Mouse (Mus musculus) frontal cortex, postnatal 25 days (tissue): ENCODE data around the gene Gfod2.

Source experiments
- DNase-seq, 2 experiments: peaks; one replicate each; pipeline ENCODE4 v3.0.0; 2022; ENCODE audit warnings: low spot score in 2 of 2

The Gfod2 gene

GRCm38 (mm10) chr8:105702731-105703415, 55.6 kb downstream of the Gfod2 start:
- DNase-seq = no peak

DNA sequence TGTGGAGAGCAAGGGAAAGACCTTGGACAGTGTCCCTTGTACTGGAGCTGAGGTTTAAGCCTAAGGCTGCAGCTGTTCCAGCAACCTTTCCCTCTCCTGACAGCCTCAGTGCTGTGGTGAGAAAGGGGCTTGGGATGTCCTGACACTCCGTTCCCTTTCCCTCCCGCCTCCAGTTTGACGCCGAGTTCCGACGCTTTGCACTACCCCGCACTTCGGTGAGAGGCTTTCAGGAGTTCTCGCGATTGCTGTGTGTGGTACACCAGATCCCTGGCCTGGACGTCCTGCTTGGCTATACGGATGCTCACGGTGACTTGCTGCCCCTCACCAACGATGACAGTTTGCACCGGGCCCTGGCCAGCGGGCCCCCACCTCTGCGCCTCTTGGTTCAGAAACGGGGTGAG, 56.5 kb downstream of the Gfod2 start:
- no peak for DNase-seq

GRCm38 (mm10) chr8:105700966-105701824, 57.3 kb downstream of the Gfod2 start, which contains the start of the genes Acd and Pard6a:
Gene Acd, minus strand, starts transcription at chr8:105701102.
Gene Pard6a, plus strand, starts transcription at chr8:105701148.
- DNase-seq = peak; percentile 91

DNA sequence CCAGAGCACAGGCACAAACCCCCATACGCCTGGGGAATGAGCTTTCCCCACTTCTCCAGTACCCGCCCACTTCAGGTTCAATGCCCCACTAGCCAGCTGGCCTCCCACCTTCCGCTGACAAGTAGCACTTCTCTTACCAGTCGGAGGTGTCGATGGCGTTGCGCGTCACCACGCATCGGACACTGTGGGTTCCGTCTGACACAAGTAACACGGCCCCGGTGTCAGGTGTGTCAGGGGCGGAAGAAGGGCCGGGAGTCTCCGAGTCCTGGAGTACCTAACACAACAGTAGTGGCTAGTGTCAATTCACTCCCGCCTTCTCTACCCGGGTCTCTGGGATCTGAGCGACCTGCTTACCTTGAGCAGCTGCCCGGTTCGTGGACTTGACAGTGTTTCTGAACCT, 57.9 kb downstream of the Gfod2 start:
- DNase-seq = peak in 1 of 2 experiments; percentile 60

DNA sequence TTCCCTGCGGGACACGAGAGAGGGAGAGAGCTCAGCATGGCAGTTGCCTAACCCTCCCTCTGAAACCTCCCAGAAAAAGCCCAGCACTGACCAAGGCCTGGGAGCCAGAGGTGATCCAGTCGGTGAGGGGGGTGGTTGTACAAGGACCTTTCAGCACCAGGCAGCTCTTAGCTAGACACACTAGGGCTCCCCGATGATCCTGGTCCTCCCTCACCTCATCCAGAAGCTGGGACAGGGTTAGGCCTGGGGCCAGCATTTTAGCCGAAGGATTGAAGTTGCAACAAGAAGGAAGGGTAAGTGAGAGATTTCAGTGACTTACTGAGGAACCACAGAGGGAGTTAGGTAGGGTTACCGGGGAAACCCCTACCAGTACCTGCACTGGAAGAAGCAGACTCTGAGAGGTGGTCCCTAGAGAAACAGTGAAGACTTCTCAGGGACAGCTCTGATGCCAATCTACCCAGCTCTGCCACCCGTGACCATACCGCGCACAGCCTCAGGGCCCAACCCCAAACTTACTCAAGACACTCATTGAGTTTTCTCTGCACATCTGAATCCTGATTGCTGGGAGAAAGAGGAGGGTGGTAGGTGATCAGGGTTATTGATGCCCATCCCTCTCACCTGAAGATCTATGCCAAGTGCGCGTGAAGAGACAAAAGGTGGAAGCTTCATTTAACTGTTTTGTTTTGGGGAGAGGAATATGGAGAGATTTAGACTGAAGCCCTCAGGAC, 58.8 kb downstream of the Gfod2 start:
- no peak for DNase-seq

DNA sequence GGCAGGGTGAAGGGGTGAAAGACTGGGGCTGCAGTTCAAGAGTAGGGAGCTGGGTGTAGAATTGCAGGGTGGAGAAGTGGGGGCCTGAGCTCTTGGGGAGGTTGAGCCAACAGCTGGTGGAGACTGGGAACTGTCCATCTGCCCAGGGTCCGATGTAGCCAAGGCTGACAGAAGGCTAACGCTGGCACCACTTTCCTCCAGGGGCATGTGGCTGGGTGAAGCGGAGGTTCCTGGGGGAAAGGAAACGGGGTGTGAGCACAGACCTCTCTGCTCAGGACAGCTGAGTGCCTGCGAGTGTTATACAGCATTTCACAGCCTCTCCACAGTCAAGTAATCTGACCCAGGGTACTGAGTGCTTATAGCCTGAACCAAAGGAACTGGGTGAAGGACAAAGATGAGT, 59.7 kb downstream of the Gfod2 start:
- no peak for DNase-seq

- no peak for DNase-seq
Measured at GRCm38 (mm10) chr8:105697196-105697780, 61.2 kb downstream of the Gfod2 start.

- DNase-seq = no peak
Measured at GRCm38 (mm10) chr8:105695080-105695780, 63.2 kb downstream of the Gfod2 start.

- peak in 1 of 2 experiments; percentile 47 for DNase-seq
Measured at GRCm38 (mm10) chr8:105694051-105694799, 64.2 kb downstream of the Gfod2 start.

DNA sequence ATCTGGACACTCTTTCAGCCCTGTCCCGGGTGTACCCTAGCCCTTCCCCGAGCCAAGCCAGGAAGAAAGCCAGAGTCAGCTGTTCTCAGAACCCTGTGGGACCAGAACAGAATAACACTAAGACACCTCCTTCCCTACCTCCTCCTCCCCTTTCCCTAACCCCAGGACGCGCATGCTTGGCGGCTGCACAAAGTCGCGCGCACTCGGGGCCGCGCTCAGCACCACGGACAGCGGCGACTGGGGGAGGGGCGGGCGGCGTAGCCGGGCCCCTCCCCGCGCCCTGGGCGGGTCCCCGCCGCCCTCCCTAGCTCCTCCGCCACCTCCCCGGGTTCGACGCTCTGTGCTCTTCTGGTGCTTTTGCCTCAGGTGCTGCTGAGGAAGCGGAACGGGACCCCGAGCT, 64.8 kb downstream of the Gfod2 start:
- peak; percentile 50 to 64 for DNase-seq

DNA sequence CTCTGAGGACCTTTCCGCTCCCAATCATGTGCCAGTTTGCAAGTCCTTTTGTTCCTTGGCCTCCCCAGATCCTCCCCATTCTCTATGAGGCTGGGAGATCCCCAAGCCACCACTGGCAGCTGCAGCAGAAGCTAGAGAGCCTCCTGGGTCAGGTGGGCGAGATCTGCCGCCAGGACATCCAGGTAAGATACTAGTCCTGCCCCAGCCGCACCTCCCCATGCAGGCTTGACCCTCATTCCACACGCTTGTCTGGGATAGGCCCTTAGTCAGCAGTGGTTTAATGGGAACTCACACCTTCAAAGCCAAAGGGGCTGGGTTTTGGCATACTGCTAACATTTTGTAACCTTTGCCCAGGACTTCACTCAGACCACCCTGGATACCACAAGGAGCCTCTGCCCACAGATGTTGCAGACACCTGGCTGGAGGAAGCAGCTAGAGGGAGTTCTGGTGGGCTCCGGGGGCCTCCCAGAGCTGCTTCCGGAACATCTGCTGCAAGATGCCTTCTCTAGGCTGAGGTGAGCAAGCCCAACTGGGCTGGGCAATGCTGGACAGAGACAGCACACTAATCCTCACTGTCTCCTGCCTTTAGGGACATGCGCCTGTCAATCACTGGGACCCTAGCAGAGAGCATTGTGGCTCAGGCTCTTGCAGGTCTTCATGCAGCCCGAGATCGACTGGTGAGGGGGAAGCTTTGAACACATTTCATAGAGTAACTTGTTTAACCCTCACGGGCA, 65.8 kb downstream of the Gfod2 start:
- no peak for DNase-seq

GRCm38 (mm10) chr8:105690978-105691377, 67.5 kb downstream of the Gfod2 start:
- no peak for DNase-seq

DNA sequence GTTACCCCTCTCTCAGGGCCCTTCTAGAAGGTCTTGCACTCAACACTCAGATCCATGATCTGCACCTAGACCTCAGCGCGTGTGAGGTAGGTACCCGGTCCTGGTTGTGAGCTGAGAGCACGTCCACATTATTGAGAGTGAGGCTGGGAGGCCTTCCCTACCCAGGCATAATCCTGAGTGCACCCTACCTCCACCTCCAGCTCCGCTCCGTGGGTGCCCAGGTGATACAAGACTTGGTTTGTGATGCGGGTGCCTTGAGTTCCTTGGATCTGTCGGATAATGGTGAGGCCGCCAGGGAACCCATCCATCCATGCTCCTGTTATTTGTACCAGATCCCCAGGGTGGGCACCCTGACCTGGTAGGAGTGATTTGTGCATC, 68.5 kb downstream of the Gfod2 start:
- DNase-seq = no peak

GRCm38 (mm10) chr8:105689256-105689982, 69.0 kb downstream of the Gfod2 start:
- DNase-seq = no peak

- no peak for DNase-seq
Measured at GRCm38 (mm10) chr8:105688242-105688752, 70.2 kb downstream of the Gfod2 start.

- no peak for DNase-seq
Measured at GRCm38 (mm10) chr8:105687512-105687911, 71.0 kb downstream of the Gfod2 start.

- no peak for DNase-seq
Measured at GRCm38 (mm10) chr8:105686551-105686950, 71.9 kb downstream of the Gfod2 start.

DNA sequence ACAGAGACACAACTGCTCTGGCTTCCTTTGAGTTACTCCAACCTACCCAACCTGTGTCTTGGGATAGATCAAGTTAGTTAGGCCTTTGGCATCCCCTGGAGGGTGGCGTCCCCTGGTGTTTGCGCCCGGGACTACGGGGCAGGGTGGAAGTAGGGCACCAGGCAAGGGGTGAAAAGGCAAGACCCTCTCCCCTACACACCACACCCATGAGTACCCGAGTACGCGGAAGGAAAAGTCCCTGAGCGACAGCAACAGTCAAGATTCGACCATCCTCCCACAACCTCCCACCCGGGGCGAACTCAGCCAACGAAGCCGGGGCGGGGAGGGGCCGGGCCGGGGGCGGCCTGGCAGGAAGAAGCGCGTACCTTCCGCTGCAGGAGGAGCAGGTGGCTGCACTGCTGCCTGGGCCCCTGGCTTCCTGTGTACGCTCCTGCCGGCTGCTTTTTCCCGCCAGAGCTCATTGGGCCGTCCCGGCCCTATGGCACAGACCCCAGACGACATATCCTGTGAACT, 72.6 kb downstream of the Gfod2 start, which contains the start of gene Carmil2:
Carmil2 (plus strand) TSS at position 479 of the 513 bp plus-strand sequence.
- DNase-seq = no peak

GRCm38 (mm10) chr8:105685325-105685724, 73.1 kb downstream of the Gfod2 start:
- DNase-seq = no peak
